Mouse (Mus musculus) cerebellum, postnatal 10 days (tissue): ENCODE data around the gene Ccdc36.

Experiments used
- DNase-seq, 2 experiments: peaks; one replicate each; pipeline ENCODE4 v3.0.0; 2021; ENCODE audit warnings: mixed read lengths in 2 of 2

The Ccdc36 gene

DNA sequence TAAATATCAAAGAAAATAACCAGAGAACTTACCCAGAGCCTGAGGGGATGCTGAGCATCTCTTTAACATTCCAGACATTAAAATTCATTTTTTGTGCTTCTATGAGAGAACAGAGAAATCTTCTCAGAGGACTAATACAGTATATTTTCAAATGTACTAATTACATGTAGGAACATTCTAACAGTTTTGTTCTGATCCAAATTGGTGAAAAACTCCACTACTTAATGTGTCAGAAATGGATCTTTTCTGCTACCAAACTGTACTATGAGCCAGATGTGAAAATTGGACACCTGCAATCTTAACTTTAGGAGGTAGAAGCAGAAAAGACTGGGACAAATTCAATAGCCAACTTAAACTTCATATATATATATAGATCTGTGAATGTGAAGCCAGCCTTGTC, at the start of gene Ccdc36:
Ccdc36 (minus strand) TSS at position 101 of the 400 bp plus-strand sequence.
- DNase-seq, result no peak

DNA sequence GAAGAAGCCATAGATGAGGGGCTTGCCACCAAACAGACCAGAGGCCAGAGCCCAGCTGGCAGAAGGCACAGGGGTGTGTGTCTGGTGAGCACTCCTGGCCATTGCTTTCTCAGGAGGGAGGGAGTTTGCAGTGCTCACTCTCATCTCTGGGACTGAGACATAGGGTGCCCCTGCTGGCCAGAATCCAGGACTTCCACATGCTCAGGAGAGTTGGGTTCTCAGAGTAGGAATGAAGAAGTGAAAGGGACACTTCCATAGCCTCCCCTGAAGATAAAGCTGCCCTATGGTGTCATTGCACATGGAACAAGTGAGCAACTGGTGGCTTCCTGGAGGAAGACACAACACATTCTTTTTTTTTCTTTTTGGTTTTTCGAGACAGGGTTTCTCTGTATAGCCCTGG, 46.2 kb upstream of the Ccdc36 start:
- no peak for DNase-seq

GRCm38 (mm10) chr9:108469845-108470244, 41.6 kb upstream of the Ccdc36 start:
- no peak for DNase-seq

- DNase-seq, result no peak
Measured at GRCm38 (mm10) chr9:108469430-108469829, 41.1 kb upstream of the Ccdc36 start.

DNA sequence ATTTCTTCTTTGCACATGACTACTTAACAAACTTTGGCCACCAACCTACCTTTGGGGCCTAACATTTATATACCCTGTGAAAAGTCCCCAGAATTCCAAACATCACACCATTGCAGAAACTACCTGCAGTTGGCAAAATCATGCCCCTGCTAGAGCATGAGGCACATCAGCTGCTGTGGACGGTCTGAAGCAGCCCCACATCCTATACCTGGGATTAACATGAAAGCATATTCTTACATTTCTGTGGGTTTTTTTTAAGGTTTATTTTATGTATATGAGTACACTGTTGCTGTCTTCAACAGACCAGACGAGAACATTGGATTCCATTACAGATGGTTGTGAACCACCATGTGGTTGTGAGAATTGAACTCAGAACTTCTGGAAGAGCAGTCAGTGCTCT, 37.9 kb upstream of the Ccdc36 start:
- no peak for DNase-seq

- peak in 1 of 2 experiments; percentile 3 for DNase-seq
Measured at GRCm38 (mm10) chr9:108463713-108464112, 35.4 kb upstream of the Ccdc36 start.

- DNase-seq, result no peak
Measured at GRCm38 (mm10) chr9:108462192-108462591, 33.9 kb upstream of the Ccdc36 start.

GRCm38 (mm10) chr9:108461675-108462074, 33.4 kb upstream of the Ccdc36 start:
- DNase-seq, result no peak

- DNase-seq, result peak in 1 of 2 experiments; percentile 28
Measured at GRCm38 (mm10) chr9:108461181-108461631, 32.9 kb upstream of the Ccdc36 start, which contains the start of gene Klhdc8b. Gene Klhdc8b, minus strand, starts transcription at chr9:108461581.

GRCm38 (mm10) chr9:108460319-108461178, 32.3 kb upstream of the Ccdc36 start, which contains the start of gene Ccdc71:
Gene Ccdc71, plus strand, starts transcription at chr9:108460527.
- DNase-seq, result peak; percentile 96 to 97

DNA sequence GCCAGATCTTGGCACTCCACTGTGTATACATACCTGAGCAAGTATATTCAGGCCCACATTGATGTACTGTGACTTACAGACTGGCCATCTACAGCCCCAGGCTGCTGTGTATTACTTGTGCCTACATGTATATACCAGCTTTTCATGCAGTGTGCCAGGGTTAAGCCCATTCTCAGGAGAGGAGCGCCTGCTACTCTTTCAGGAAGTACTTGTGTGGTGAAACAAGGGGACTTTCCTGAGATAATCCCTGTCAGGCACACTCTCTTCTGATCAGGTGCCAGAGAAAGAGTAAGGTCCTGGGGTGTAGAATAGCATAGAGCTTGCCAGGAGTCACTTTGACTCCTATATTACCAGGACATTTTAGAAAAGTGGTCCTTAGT, 31.6 kb upstream of the Ccdc36 start:
- DNase-seq, result no peak

GRCm38 (mm10) chr9:108456953-108457352, 28.7 kb upstream of the Ccdc36 start:
- no peak for DNase-seq

- DNase-seq, result no peak
Measured at GRCm38 (mm10) chr9:108455747-108456571, 27.7 kb upstream of the Ccdc36 start.

GRCm38 (mm10) chr9:108454429-108454828, 26.1 kb upstream of the Ccdc36 start:
- DNase-seq, result no peak

DNA sequence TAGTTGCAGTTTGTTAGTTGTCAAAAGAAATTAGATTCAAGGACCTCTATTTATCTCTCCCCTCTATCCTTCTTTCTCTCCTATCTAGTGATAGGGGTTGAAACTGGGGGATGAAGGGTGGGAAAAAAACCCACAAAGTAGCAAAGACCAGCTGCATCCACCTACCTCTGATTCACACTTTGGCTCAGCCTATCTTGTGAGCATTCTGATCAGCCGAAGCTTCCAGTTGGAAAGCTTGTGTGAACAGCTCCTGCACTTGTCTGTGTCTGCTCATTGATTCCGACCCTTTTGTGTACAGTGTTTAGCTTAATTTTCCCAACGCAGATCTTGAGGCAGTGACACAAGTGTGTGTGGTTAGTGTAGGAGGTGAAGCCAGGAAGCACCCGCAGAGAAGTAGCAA, 25.2 kb upstream of the Ccdc36 start:
- no peak for DNase-seq

DNA sequence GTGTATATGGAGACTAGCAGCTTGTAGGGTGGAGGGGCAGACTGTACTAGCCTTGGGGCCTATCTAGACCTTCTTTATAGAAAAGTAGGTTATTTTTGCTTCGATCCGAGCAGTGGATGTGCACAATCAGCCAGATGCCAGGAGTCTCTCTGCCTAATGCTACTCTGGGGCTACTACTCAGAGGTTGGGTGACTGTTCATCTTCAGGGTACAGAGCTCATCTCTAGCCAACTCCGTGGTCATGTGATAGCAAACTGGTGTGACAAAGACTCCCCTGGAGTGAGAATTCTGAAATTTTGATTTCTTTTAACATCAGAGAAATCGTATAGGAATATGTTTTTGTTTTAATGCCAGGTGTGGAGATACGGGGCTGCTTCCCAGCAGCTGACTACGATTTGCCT, 24.6 kb upstream of the Ccdc36 start:
- no peak for DNase-seq

DNA sequence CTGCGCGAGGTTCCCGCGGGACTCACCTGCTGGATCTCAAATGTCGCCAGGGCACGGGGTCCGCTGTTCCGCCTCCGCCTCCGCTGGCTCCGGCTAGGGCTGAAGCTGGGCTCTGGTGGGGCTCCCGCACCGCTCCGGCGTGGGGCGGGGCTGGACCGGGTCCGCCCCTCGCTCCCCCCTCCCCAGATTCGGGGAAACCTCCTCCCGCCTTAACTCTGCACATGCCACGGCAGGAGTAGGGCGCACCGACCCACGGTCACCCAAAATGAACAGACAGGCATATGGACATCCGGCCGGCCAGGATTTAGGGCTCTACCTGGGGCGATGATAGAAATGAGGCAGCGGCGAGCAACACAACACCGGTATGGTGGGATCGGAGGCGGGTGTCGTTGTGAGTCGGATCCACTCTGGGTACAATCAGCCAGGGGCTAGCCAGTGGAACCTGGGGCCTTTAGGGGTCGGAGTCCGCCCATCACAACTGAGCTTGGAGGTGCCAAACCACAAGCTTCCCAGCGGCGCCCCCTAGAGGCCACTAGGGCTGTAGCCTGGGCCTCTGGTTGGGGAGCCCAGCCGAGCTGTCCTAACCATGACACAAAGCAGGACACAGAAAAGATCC, 24.1 kb upstream of the Ccdc36 start:
- DNase-seq, result peak; percentile 97 to 98

DNA sequence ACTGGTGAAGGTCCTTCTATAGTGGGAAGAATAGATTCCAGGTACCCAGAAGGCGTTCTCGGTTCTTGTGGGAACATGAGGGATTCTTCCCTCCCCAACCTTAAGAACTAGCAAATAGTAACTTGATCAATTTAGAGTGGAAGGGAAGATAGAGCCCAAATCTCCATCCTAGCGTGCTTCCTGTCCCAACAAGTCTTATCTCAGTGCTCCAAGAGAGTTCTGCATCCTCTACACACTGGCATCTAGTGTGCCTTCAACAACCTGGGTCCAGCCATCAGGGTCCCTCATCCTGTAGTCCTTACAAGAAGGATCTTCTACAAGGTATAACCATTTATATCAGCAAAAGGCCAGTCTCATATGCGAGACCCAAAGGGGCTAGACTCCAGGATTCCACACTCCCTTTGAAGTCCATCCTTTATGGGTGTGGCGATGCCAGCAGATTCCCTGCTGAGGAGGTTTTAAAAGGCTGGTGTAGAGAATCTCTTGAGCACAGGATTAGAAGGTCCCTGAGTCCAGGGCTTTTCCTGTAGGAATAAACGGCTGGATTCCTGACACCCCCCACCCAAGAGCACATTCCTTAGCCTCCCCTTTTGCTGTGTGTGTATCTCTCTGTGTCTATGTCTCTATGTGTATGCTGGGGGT, 23.4 kb upstream of the Ccdc36 start:
- no peak for DNase-seq

DNA sequence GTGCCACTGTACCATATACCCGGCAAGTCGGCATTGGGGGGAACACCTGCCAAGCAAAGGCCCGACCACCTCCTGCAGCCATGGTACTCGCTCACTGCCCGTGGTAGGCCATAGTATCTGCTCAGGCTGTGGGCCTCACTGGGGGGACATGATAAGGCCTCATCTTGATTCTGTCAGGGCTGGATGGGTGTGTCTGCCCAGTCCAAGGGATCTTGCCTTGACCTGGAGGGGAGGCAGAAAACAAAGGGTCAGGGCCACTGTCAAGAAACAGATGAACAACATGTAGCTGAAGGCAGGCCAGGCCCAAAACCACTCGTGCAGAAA, 22.8 kb upstream of the Ccdc36 start:
- no peak for DNase-seq

GRCm38 (mm10) chr9:108450292-108451169, 22.2 kb upstream of the Ccdc36 start:
- DNase-seq, result peak; percentile 70 to 74

DNA sequence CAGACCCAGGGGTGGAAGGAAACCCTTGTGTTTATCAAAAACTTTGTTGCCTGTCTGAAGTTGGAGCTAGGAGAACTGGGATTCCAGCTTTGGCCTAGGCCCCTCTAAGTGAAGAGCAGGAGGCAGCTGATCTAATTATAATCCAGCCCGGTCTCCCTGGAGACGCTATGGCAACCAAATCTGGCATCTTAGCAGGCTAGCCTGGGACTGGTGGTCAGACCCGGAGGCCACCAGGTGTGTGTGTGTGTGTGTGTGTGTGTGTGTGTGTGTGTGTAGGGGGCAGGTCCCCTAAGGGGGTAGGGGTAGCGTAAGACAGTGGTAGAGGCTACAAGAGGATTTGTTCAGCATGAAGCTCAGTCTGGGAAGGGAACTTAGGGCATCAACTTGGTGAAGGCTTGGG, 21.6 kb upstream of the Ccdc36 start:
- DNase-seq, result peak; percentile 80 to 83

DNA sequence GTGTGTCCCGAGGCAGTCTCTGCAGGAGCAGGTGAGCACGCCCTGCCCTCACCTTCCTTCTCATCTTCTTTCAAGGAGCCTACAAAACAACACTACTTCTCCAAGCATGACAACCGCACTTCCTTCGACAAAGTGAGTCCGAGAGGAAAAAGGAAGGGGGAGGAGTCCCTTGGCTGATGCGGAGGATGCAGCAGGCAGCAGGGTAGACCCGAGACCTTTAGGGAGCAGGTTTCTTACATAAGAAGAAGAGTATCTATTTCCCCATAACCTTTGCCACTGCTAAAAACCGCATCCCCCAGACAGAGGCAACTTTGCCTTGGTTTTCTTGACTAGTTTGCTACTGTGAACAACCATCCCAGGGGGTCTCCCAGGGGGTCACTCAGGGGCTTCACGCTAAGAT, 16.8 kb upstream of the Ccdc36 start:
- DNase-seq, result no peak
